Mouse (Mus musculus) liver, embryonic 13.5 days (tissue): ENCODE measurements around the gene Vps33a. TPM values are rescaled to one million over a fixed set of nuclear protein-coding genes. Genes with fewer than 3 reads are reported as not detected.

Experiments
- ATAC-seq: fragments of 200-750 bp; cut with Nextera tagmentation; 2 replicates; pipeline ENCODE4 v1.8.0; 2017; ENCODE audit warnings: low read depth, mild to moderate bottlenecking, moderate number of reproducible peaks, moderate library complexity
- DNase-seq: peaks from one replicate; pipeline ENCODE4 v3.0.0; 2022
- H3K27ac ChIP-seq: fragments of 300-500 bp; sonication (generic); 2 replicates; pipeline ENCODE4 v1.5.1; 2015; ENCODE audit warnings: moderate library complexity, mild to moderate bottlenecking, inconsistent platforms
- H3K27me3 ChIP-seq: fragments of 300-500 bp; sonication (generic); 2 replicates; pipeline ENCODE4 v1.6.1; 2015; ENCODE audit warnings: mild to moderate bottlenecking, inconsistent platforms
- H3K36me3 ChIP-seq: fragments of 300-500 bp; sonication (generic); 2 replicates; pipeline ENCODE4 v1.6.1; 2015; ENCODE audit warnings: mild to moderate bottlenecking, inconsistent platforms
- H3K4me1 ChIP-seq: fragments of 300-500 bp; sonication (generic); replicated peaks from 2 replicates; pipeline ENCODE4 v1.6.1; 2015; ENCODE audit warnings: inconsistent platforms
- H3K4me2 ChIP-seq: fragments of 300-500 bp; sonication (generic); 2 replicates; pipeline ENCODE4 v1.6.1; 2015; ENCODE audit warnings: inconsistent platforms, mild to moderate bottlenecking, moderate library complexity
- H3K4me3 ChIP-seq: fragments of 300-500 bp; sonication (generic); replicated peaks from 2 replicates; pipeline ENCODE4 v1.5.1; 2015; ENCODE audit warnings: mild to moderate bottlenecking, inconsistent platforms
- H3K9ac ChIP-seq: fragments of 300-500 bp; sonication (generic); 2 replicates; pipeline ENCODE4 v1.6.1; 2015; ENCODE audit warnings: mild to moderate bottlenecking, inconsistent platforms
- H3K9me3 ChIP-seq: fragments of 300-500 bp; sonication (generic); replicated peaks from 2 replicates; pipeline ENCODE4 v1.6.1; 2016; ENCODE audit warnings: inconsistent platforms
- WGBS: fragments of 180-500 bp; shearing (Covaris S2); methylation state at CpG from one replicate; pipeline ENCODE4 v1.1.7; 2015; ENCODE audit not compliant: insufficient replicate concordance; 5-methylcytosine and 5-hydroxymethylcytosine counted together
- polyA plus RNA-seq: library from polyadenylated mRNA; unstranded; fragments of >200 nt; fragmentation: Nextera tagmentation; extraction: Ambion mirVana; gene quantifications from 2 replicates; pipeline ENCODE4 v1.2.1, GENCODE M21; 2015

Vps33a gene
- 20.7 and 21.1 TPM in 2 replicates for polyA plus RNA-seq

DNA sequence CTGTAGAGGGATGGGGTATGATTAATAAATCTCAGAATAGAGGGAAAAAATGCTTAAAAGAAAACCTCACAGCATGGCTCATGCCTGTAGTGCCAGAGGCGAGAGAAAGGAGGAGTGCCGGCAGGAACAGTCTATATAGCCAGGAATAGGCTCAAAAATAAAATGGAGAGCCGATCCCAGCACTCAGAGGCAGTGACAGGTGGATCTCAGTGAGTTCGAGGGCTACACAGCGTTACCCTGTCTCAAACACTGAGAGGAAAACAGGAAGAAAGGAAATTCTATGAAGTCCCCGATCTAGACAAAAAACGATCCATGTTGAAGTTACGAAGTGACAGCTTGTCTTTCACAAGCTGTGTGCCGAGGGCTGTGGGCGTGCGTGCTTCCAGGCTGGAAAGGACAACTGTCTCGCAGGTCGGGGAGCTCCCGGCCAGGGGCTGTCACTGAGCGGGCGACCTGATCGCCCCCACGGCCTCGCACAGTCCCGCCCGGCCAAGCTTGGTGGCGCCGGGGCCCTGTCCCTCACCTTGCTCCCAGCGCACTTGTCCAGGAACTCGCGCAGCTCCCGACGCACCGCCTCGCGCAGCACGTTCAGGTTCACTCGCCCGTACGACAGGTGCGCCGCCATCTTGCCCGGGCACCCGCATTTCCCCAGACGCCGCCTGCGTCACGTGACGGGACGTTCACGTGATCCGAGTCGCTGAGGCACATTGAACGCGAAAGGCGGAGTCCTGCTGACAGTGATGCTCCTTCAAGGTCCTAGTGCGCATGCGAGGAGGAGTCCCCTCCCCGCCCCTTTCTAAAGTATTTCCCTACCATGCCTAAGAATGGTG, at the start of gene Vps33a:
Gene Vps33a (minus strand): TSS at position 682 of the 830 bp plus-strand sequence.
- Histone ChIP-seq H3K9ac (peak within 1 kb of the TSS; percentile 90), H3K4me2 (peak within 1 kb of the TSS; percentile 84)
- under 1% methylated on average over 54 of the region's 54 CpGs for WGBS

GRCm38 (mm10) chr5:123622421-123622820, 49.6 kb upstream of the Vps33a start:
- no peak overlapping the region for H3K27ac ChIP-seq
- no peaks in the 10 kb centered on the region for H3K27me3 ChIP-seq
- peaks cover 10% of the 10 kb centered on the region for H3K36me3 ChIP-seq
- H3K9me3 ChIP-seq, result no peaks in the 10 kb centered on the region
- ATAC-seq, result no peak
- no peaks in the 10 kb centered on the region for H3K4me1 ChIP-seq
- 77% methylated on average over 13 of the region's 13 CpGs for WGBS
- H3K9ac ChIP-seq, result no peak overlapping the region
- H3K4me3 ChIP-seq, result no peak overlapping the region
- no peak for DNase-seq
- H3K4me2 ChIP-seq, result no peak overlapping the region

More for the DNA sequence above, at the start of gene Vps33a:
- Histone ChIP-seq H3K9me3 (no peaks in the 10 kb centered on the region), H3K4me3 (peak within 1 kb of the TSS; percentile 89), H3K27ac (peak within 1 kb of the TSS; percentile 73), H3K36me3 (peaks cover 32% of the 10 kb centered on the region), H3K4me1 (peaks cover 20% of the 10 kb centered on the region), H3K27me3 (no peaks in the 10 kb centered on the region)
- DNase-seq (peak; percentile 96), ATAC-seq (peak; percentile 91)

- H3K36me3 ChIP-seq, result peaks cover 29% of the 10 kb centered on the region
Observed at GRCm38 (mm10) chr5:123618558-123618957, 45.7 kb upstream of the Vps33a start.

GRCm38 (mm10) chr5:123614246-123614645, 41.4 kb upstream of the Vps33a start:
- Histone ChIP-seq H3K4me2 (no peak overlapping the region), H3K4me1 (no peaks in the 10 kb centered on the region), H3K27me3 (no peaks in the 10 kb centered on the region), H3K27ac (no peak overlapping the region), H3K36me3 (peaks cover 36% of the 10 kb centered on the region), H3K4me3 (no peak overlapping the region), H3K9me3 (no peaks in the 10 kb centered on the region), H3K9ac (no peak overlapping the region)
- DNase-seq (no peak), ATAC-seq (no peak)
- WGBS, result 88% methylated on average over 24 of the region's 24 CpGs

More at GRCm38 (mm10) chr5:123618558-123618957, 45.7 kb upstream of the Vps33a start:
- Histone ChIP-seq H3K27me3 (no peaks in the 10 kb centered on the region), H3K4me1 (no peaks in the 10 kb centered on the region), H3K27ac (no peak overlapping the region), H3K9me3 (no peaks in the 10 kb centered on the region), H3K4me3 (no peak overlapping the region), H3K4me2 (no peak overlapping the region), H3K9ac (no peak overlapping the region)
- ATAC-seq (no peak), DNase-seq (no peak)
- 29% methylated on average over 2 of the region's 2 CpGs for WGBS

- no peak overlapping the region for H3K9ac ChIP-seq
- H3K9me3 ChIP-seq, result no peaks in the 10 kb centered on the region
- H3K4me3 ChIP-seq, result no peak overlapping the region
- WGBS, result 29% methylated on average over 4 of the region's 4 CpGs
- H3K27me3 ChIP-seq, result no peaks in the 10 kb centered on the region
- ATAC-seq (no peak), DNase-seq (peak; percentile 48)
- H3K4me1 ChIP-seq, result no peaks in the 10 kb centered on the region
- H3K36me3 ChIP-seq, result peaks cover 42% of the 10 kb centered on the region
- no peak overlapping the region for H3K4me2 ChIP-seq
- H3K27ac ChIP-seq, result no peak overlapping the region
Observed at GRCm38 (mm10) chr5:123609843-123610242, 37.0 kb upstream of the Vps33a start.

DNA sequence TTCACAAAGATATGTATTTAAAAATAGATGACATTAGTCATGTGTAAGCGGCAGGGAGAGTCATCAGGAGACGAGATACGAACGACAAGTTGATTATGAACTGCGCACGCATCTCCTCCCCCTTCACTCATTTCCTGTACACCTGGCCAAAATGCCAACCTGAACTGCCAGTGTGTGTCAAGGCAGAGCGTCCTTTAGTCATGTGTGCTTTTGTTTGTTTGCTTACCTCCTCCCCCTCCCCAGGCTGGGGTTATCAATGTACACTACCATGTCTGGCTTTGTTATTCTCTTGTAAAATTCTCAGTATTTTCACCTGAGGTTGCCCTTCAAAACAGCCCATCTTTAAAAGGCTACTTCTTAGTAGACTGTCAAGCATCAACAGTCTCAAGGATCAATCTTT, 36.6 kb upstream of the Vps33a start:
- no peaks in the 10 kb centered on the region for H3K4me1 ChIP-seq
- H3K4me2 ChIP-seq, result no peak overlapping the region
- H3K27ac ChIP-seq, result no peak overlapping the region
- ATAC-seq (no peak), DNase-seq (no peak)
- H3K27me3 ChIP-seq, result no peaks in the 10 kb centered on the region
- no peaks in the 10 kb centered on the region for H3K9me3 ChIP-seq
- 79% methylated on average over 7 of the region's 7 CpGs for WGBS
- H3K36me3 ChIP-seq, result peaks cover 38% of the 10 kb centered on the region
- no peak overlapping the region for H3K4me3 ChIP-seq
- H3K9ac ChIP-seq, result no peak overlapping the region

- Histone ChIP-seq H3K36me3 (peaks cover 37% of the 10 kb centered on the region), H3K27me3 (no peaks in the 10 kb centered on the region), H3K9ac (no peak overlapping the region), H3K4me3 (no peak overlapping the region), H3K4me1 (peaks cover 5% of the 10 kb centered on the region; the same call in 1 of the 2 replicates), H3K27ac (no peak overlapping the region), H3K9me3 (no peaks in the 10 kb centered on the region), H3K4me2 (no peak overlapping the region)
- DNase-seq (no peak), ATAC-seq (0 out of 2 replicates have a peak, but pooled peaks have one; percentile 10)
- WGBS, result 74% methylated on average over 3 of the region's 3 CpGs
Observed at GRCm38 (mm10) chr5:123607211-123607669, 34.4 kb upstream of the Vps33a start.

GRCm38 (mm10) chr5:123603496-123603895, 30.7 kb upstream of the Vps33a start:
- H3K36me3 ChIP-seq, result peaks cover 32% of the 10 kb centered on the region
- WGBS, result 40% methylated on average over 11 of the region's 11 CpGs
- H3K9me3 ChIP-seq, result no peaks in the 10 kb centered on the region

GRCm38 (mm10) chr5:123602174-123602573, 29.3 kb upstream of the Vps33a start:
- Histone ChIP-seq H3K4me1 (peaks cover 10% of the 10 kb centered on the region; the same call in 1 of the 2 replicates), H3K36me3 (peaks cover 29% of the 10 kb centered on the region)
- WGBS, result 53% methylated on average over 6 of the region's 6 CpGs

More at GRCm38 (mm10) chr5:123603496-123603895, 30.7 kb upstream of the Vps33a start:
- Histone ChIP-seq H3K9ac (no peak overlapping the region), H3K27me3 (no peaks in the 10 kb centered on the region), H3K27ac (no peak overlapping the region), H3K4me1 (peaks cover 10% of the 10 kb centered on the region; the same call in 1 of the 2 replicates), H3K4me3 (no peak overlapping the region), H3K4me2 (no peak overlapping the region)
- no peak for DNase-seq
- no peak for ATAC-seq

DNA sequence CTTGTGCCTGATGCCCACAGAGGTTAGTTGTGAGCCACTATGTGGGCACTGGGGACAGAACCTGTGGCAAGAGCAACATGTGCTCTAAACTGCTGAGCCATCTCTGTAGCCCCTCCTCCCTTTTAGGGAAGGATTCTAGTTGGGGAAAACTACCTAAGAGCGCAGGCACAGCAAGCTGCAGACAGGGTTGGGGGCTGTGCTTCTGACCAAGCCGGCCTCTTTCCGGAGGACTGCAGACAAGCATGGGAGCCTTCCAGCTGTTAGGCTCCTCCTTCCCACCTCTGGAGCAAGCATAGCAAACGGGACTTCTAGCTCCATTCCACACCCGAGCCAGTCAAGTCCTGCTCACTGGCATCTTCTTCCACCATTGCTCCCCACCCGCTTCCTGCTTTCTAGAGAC, 26.5 kb upstream of the Vps33a start:
- Histone ChIP-seq H3K4me2 (no peak overlapping the region), H3K36me3 (peaks cover 23% of the 10 kb centered on the region), H3K4me3 (no peak overlapping the region), H3K27me3 (no peaks in the 10 kb centered on the region), H3K4me1 (peaks cover 10% of the 10 kb centered on the region; the same call in 1 of the 2 replicates), H3K27ac (no peak overlapping the region), H3K9me3 (no peaks in the 10 kb centered on the region), H3K9ac (no peak overlapping the region)
- WGBS, result 30% methylated on average over 6 of the region's 6 CpGs
- ATAC-seq (no peak), DNase-seq (no peak)

More at GRCm38 (mm10) chr5:123602174-123602573, 29.3 kb upstream of the Vps33a start:
- no peak overlapping the region for H3K9ac ChIP-seq
- H3K27me3 ChIP-seq, result no peaks in the 10 kb centered on the region
- no peaks in the 10 kb centered on the region for H3K9me3 ChIP-seq
- no peak overlapping the region for H3K27ac ChIP-seq
- ATAC-seq (no peak), DNase-seq (no peak)
- no peak overlapping the region for H3K4me3 ChIP-seq
- no peak overlapping the region for H3K4me2 ChIP-seq

GRCm38 (mm10) chr5:123593622-123594280, 20.9 kb upstream of the Vps33a start:
- ATAC-seq, result no peak

More at GRCm38 (mm10) chr5:123593622-123594280, 20.9 kb upstream of the Vps33a start:
- Histone ChIP-seq H3K4me3 (no peak overlapping the region), H3K36me3 (peaks cover 13% of the 10 kb centered on the region), H3K27me3 (no peaks in the 10 kb centered on the region), H3K9me3 (no peaks in the 10 kb centered on the region), H3K4me1 (no peaks in the 10 kb centered on the region; the same call in 1 of the 2 replicates), H3K27ac (no peak overlapping the region), H3K9ac (no peak overlapping the region), H3K4me2 (no peak overlapping the region)
- no peak for DNase-seq
- WGBS, result 78% methylated on average over 10 of the region's 10 CpGs
